Mouse (Mus musculus) 3T3-L1 (cell line): ENCODE measurements at regions not wholly inside any gene's neighbourhood (a gene's known extent, or its start where the extent isn't known, plus 50 kb on each side); places are given as distances from the start of the nearest gene placed in this dataset.
"Not testable (repeated sequence)": the region's sequence is repeated elsewhere in the genome, so short reads cannot be mapped to it uniquely, and the experiment has no call there.

Experiments
- DNase-seq: peaks from one replicate; pipeline ENCODE4 v3.0.0-alpha.2; 2015; ENCODE audit warnings: low read depth, low spot score

- no peak for DNase-seq
These were observed 59.6 kb downstream of the Fasl start for GRCm38 (mm10) chr1:161728546-161729206.

GRCm38 (mm10) chr1:161727357-161727756 lies 60.9 kb downstream of the Fasl start:
- not testable (repeated sequence) for DNase-seq

- not testable (repeated sequence) for DNase-seq
These were observed 62.2 kb downstream of the Fasl start for GRCm38 (mm10) chr1:161726098-161726497.

- no peak for DNase-seq
These were observed 68.4 kb downstream of the Fasl start for GRCm38 (mm10) chr1:161719876-161720275.

GRCm38 (mm10) chr1:161718254-161718653 lies 70.0 kb downstream of the Fasl start:
- no peak for DNase-seq

GRCm38 (mm10) chr1:161712918-161713317 lies 75.4 kb downstream of the Fasl start:
- no peak for DNase-seq

GRCm38 (mm10) chr1:161712283-161712682 lies 76.0 kb downstream of the Fasl start:
- no peak for DNase-seq

GRCm38 (mm10) chr1:161707049-161707448 lies 81.2 kb downstream of the Fasl start:
- no peak for DNase-seq

GRCm38 (mm10) chr1:161704961-161705360 lies 83.3 kb downstream of the Fasl start:
- DNase-seq: no peak

- DNase-seq: no peak
These were observed 83.8 kb downstream of the Fasl start for GRCm38 (mm10) chr1:161704527-161704926.

- DNase-seq: no peak
These were observed 92.4 kb downstream of the Fasl start for GRCm38 (mm10) chr1:161695886-161696285.

- DNase-seq: no peak
These were observed 94.5 kb downstream of the Fasl start for GRCm38 (mm10) chr1:161693768-161694160.

GRCm38 (mm10) chr1:161692836-161693767 lies 95.2 kb downstream of the Fasl start:
- DNase-seq: no peak

- peak; percentile 46 for DNase-seq
These were observed 99.3 kb downstream of the Fasl start for GRCm38 (mm10) chr1:161688946-161689345.

- DNase-seq: peak; percentile 62
These were observed 100.7 kb downstream of the Fasl start for GRCm38 (mm10) chr1:161687548-161687947.

GRCm38 (mm10) chr1:161680558-161680957 lies 107.7 kb downstream of the Fasl start:
- DNase-seq: no peak

GRCm38 (mm10) chr1:161670937-161671336 lies 117.4 kb downstream of the Fasl start:
- DNase-seq: peak; percentile 13

- peak; percentile 65 for DNase-seq
These were observed 124.0 kb downstream of the Fasl start for GRCm38 (mm10) chr1:161664321-161664720.

GRCm38 (mm10) chr1:161663351-161663750 lies 124.9 kb downstream of the Fasl start:
- DNase-seq: no peak

GRCm38 (mm10) chr1:161662241-161662640 lies 126.1 kb downstream of the Fasl start:
- no peak for DNase-seq

GRCm38 (mm10) chr1:161657511-161657910 lies 130.8 kb downstream of the Fasl start:
- no peak for DNase-seq

GRCm38 (mm10) chr1:161649387-161649786 lies 138.9 kb downstream of the Fasl start:
- DNase-seq: peak; percentile 33

GRCm38 (mm10) chr1:161632098-161632497 lies 137.6 kb downstream of the Tnfsf18 start:
- DNase-seq: no peak
